Mouse (Mus musculus) cerebellum, adult 9-11 months (tissue): ENCODE measurements around the gene Prkaca.

Experiments used
- DNase-seq: peaks from one replicate; pipeline ENCODE4 v3.0.0; 2022

Prkaca gene

GRCm38 (mm10) chr8:83972150-83973120 is at the start of gene Prkaca:
Prkaca (plus strand) TSS chr8:83972993.
- DNase-seq = peak; percentile 100

GRCm38 (mm10) chr8:83924585-83924984 is 48.2 kb upstream of the Prkaca start:
- no peak for DNase-seq

- DNase-seq = no peak
Measured at GRCm38 (mm10) chr8:83926266-83926665, 46.5 kb upstream of the Prkaca start.

GRCm38 (mm10) chr8:83934222-83934621 is 38.6 kb upstream of the Prkaca start:
- no peak for DNase-seq

GRCm38 (mm10) chr8:83934994-83935393 is 37.8 kb upstream of the Prkaca start:
- DNase-seq = no peak

- no peak for DNase-seq
Measured at GRCm38 (mm10) chr8:83935435-83935834, 37.4 kb upstream of the Prkaca start.

- no peak for DNase-seq
Measured at GRCm38 (mm10) chr8:83937645-83938044, 35.1 kb upstream of the Prkaca start.

- DNase-seq = no peak
Measured at GRCm38 (mm10) chr8:83938330-83938729, 34.5 kb upstream of the Prkaca start.

GRCm38 (mm10) chr8:83941066-83941677 is 31.6 kb upstream of the Prkaca start:
- no peak for DNase-seq

- DNase-seq = no peak
Measured at GRCm38 (mm10) chr8:83942446-83942845, 30.3 kb upstream of the Prkaca start.

- DNase-seq = no peak
Measured at GRCm38 (mm10) chr8:83945540-83945939, 27.3 kb upstream of the Prkaca start.

GRCm38 (mm10) chr8:83954749-83955105 is 18.1 kb upstream of the Prkaca start:
- DNase-seq = no peak

- peak; percentile 100 for DNase-seq
Measured at GRCm38 (mm10) chr8:83955106-83955957, 17.5 kb upstream of the Prkaca start, which contains the start of the genes Gm10644 and Asf1b. Gm10644 (minus strand) TSS chr8:83955205. Asf1b (plus strand) TSS chr8:83955507.

GRCm38 (mm10) chr8:83955958-83956218 is 16.9 kb upstream of the Prkaca start:
- no peak for DNase-seq

- DNase-seq = no peak
Measured at GRCm38 (mm10) chr8:83956789-83957188, 16.0 kb upstream of the Prkaca start.

- no peak for DNase-seq
Measured at GRCm38 (mm10) chr8:83964015-83964765, 8.6 kb upstream of the Prkaca start.

GRCm38 (mm10) chr8:83967701-83968100 is 5.1 kb upstream of the Prkaca start:
- DNase-seq = no peak

GRCm38 (mm10) chr8:83971121-83971520 is 1.7 kb upstream of the Prkaca start:
- no peak for DNase-seq

- DNase-seq = peak; percentile 46
Measured at GRCm38 (mm10) chr8:83971661-83972060, 1.1 kb upstream of the Prkaca start.

GRCm38 (mm10) chr8:83973161-83974031 is 603 bp downstream of the Prkaca start:
- peak; percentile 75 for DNase-seq

- peak; percentile 49 for DNase-seq
Measured at GRCm38 (mm10) chr8:83974521-83974920, 1.7 kb downstream of the Prkaca start.
